Mouse (Mus musculus): ENCODE measurements around the gene 4921517D22Rik.

- TF ChIP-seq ZC3H11A (IDR thresholded peaks at IDR 0.05; ENCODE audit: borderline replicate concordance, low read depth, low read length) (no peak), ZNF384 (IDR thresholded peaks at IDR 0.05; ENCODE audit: low read depth, low read length) (no peak), CHD2 (IDR thresholded peaks at IDR 0.05; ENCODE audit: low read depth, low read length) (no peak)
Measured at GRCm38 (mm10) chr13:59652651-59653050, 41.3 kb downstream of the 4921517D22Rik start.

Data from ES-E14 (cell line).